Mouse (Mus musculus): ENCODE data around the gene Magi1. TPM values are rescaled to one million over a fixed set of nuclear protein-coding genes. Genes with fewer than 3 reads are reported as not detected.
A peak's percentile ranks its signal among the peaks of the same experiment; 100 is the strongest.

Gene Magi1
- total and polyA plus RNA-seq, 2 experiments: 4.9 to 17.7 TPM

GRCm38 (mm10) chr6:93968721-93969120 lies 315.0 kb downstream of the Magi1 start:
- Histone ChIP-seq H3K27me3 (ENCODE audit: control insufficient read depth, insufficient read depth, low read length) (no peaks in the 10 kb centered on the region), H3K4me1 (ENCODE audit: control insufficient read depth, insufficient read depth, low read length) (no peaks in the 10 kb centered on the region; the same call in 1 of the 2 replicates), H3K36me3 (ENCODE audit: control insufficient read depth, insufficient read depth, low read length) (no peaks in the 10 kb centered on the region), H3K4me3 (ENCODE audit: insufficient read depth, low read depth, low read length) (no peak overlapping the region), H3K27ac (replicated peaks; ENCODE audit: insufficient read depth, low read depth, low read length) (no peak overlapping the region), H3K79me2 (ENCODE audit: control insufficient read depth, insufficient read depth, low read length) (peaks cover 10% of the 10 kb centered on the region; the same call in 1 of the 2 replicates), H3K9ac (ENCODE audit: low read depth, low read length) (no peak overlapping the region)
- WGBS: 95% methylated on average over 2 of the region's 2 CpGs
- TF ChIP-seq POLR2A (IDR thresholded peaks at IDR 0.05; ENCODE audit: extremely low read depth, insufficient read depth, low read length): no peak
- TF ChIP-seq CTCF (IDR thresholded peaks at IDR 0.05; ENCODE audit: low read depth, low read length): no peak
- DNase-seq (ENCODE audit: extremely low read depth, low read depth, low spot score): no peak

- no peak overlapping the region for H3K27ac ChIP-seq (replicated peaks; ENCODE audit: insufficient read depth, low read depth, low read length)
- H3K4me3 ChIP-seq (ENCODE audit: insufficient read depth, low read depth, low read length): no peak overlapping the region
- TF ChIP-seq CTCF (IDR thresholded peaks at IDR 0.05; ENCODE audit: low read depth, low read length) (no peak), POLR2A (IDR thresholded peaks at IDR 0.05; ENCODE audit: extremely low read depth, insufficient read depth, low read length) (no peak)
- H3K79me2 ChIP-seq (ENCODE audit: control insufficient read depth, insufficient read depth, low read length): peaks cover 6% of the 10 kb centered on the region; the same call in 1 of the 2 replicates
- H3K9ac ChIP-seq (ENCODE audit: low read depth, low read length): no peak overlapping the region
- peak; percentile 54 for DNase-seq (ENCODE audit: extremely low read depth, low read depth, low spot score)
- no peaks in the 10 kb centered on the region for H3K27me3 ChIP-seq (ENCODE audit: control insufficient read depth, insufficient read depth, low read length)
- H3K36me3 ChIP-seq (ENCODE audit: control insufficient read depth, insufficient read depth, low read length): no peaks in the 10 kb centered on the region
- 63% methylated on average over 5 of the region's 5 CpGs for WGBS
- H3K4me1 ChIP-seq (ENCODE audit: control insufficient read depth, insufficient read depth, low read length): peaks cover 3% of the 10 kb centered on the region; the same call in 1 of the 2 replicates
Measured at GRCm38 (mm10) chr6:93962757-93963336, 320.9 kb downstream of the Magi1 start.

- Histone ChIP-seq H3K27me3 (ENCODE audit: control insufficient read depth, insufficient read depth, low read length) (no peaks in the 10 kb centered on the region), H3K9ac (ENCODE audit: low read depth, low read length) (no peak overlapping the region), H3K4me3 (ENCODE audit: insufficient read depth, low read depth, low read length) (no peak overlapping the region), H3K79me2 (ENCODE audit: control insufficient read depth, insufficient read depth, low read length) (peaks cover 2% of the 10 kb centered on the region; the same call in 1 of the 2 replicates), H3K27ac (replicated peaks; ENCODE audit: insufficient read depth, low read depth, low read length) (no peak overlapping the region), H3K4me1 (ENCODE audit: control insufficient read depth, insufficient read depth, low read length) (peaks cover 6% of the 10 kb centered on the region; the same call in 1 of the 2 replicates), H3K36me3 (ENCODE audit: control insufficient read depth, insufficient read depth, low read length) (no peaks in the 10 kb centered on the region)
- no peak for TF ChIP-seq CTCF (IDR thresholded peaks at IDR 0.05; ENCODE audit: low read depth, low read length)
- no peak for TF ChIP-seq POLR2A (IDR thresholded peaks at IDR 0.05; ENCODE audit: extremely low read depth, insufficient read depth, low read length)
- no peak for DNase-seq (ENCODE audit: extremely low read depth, low read depth, low spot score)
- WGBS: 83% methylated on average over 1 of the region's 1 CpGs
Measured at GRCm38 (mm10) chr6:93961782-93962181, 321.9 kb downstream of the Magi1 start.

- Histone ChIP-seq H3K4me1 (ENCODE audit: control insufficient read depth, insufficient read depth, low read length) (peaks cover 3% of the 10 kb centered on the region; the same call in 1 of the 2 replicates), H3K79me2 (ENCODE audit: control insufficient read depth, insufficient read depth, low read length) (peaks cover 10% of the 10 kb centered on the region; the same call in 1 of the 2 replicates), H3K4me3 (ENCODE audit: insufficient read depth, low read depth, low read length) (no peak overlapping the region), H3K36me3 (ENCODE audit: control insufficient read depth, insufficient read depth, low read length) (no peaks in the 10 kb centered on the region), H3K27ac (replicated peaks; ENCODE audit: insufficient read depth, low read depth, low read length) (no peak overlapping the region), H3K27me3 (ENCODE audit: control insufficient read depth, insufficient read depth, low read length) (no peaks in the 10 kb centered on the region), H3K9ac (ENCODE audit: low read depth, low read length) (no peak overlapping the region)
- WGBS: 51% methylated on average over 2 of the region's 2 CpGs
- peak; percentile 79 for DNase-seq (ENCODE audit: extremely low read depth, low read depth, low spot score)
- no peak for TF ChIP-seq POLR2A (IDR thresholded peaks at IDR 0.05; ENCODE audit: extremely low read depth, insufficient read depth, low read length)
- TF ChIP-seq CTCF (IDR thresholded peaks at IDR 0.05; ENCODE audit: low read depth, low read length): no peak
Measured at GRCm38 (mm10) chr6:93957172-93957571, 326.5 kb downstream of the Magi1 start.

- Histone ChIP-seq H3K27ac (replicated peaks; ENCODE audit: insufficient read depth, low read depth, low read length) (no peak overlapping the region), H3K4me3 (ENCODE audit: insufficient read depth, low read depth, low read length) (no peak overlapping the region), H3K79me2 (ENCODE audit: control insufficient read depth, insufficient read depth, low read length) (no peaks in the 10 kb centered on the region), H3K36me3 (ENCODE audit: control insufficient read depth, insufficient read depth, low read length) (no peaks in the 10 kb centered on the region; the same call in 1 of the 2 replicates), H3K4me1 (ENCODE audit: control insufficient read depth, insufficient read depth, low read length) (peaks cover 1% of the 10 kb centered on the region), H3K27me3 (ENCODE audit: control insufficient read depth, insufficient read depth, low read length) (no peaks in the 10 kb centered on the region), H3K9ac (ENCODE audit: low read depth, low read length) (no peak overlapping the region)
- WGBS: 88% methylated on average over 2 of the region's 2 CpGs
- no peak for DNase-seq (ENCODE audit: extremely low read depth, low read depth, low spot score)
- no peak for TF ChIP-seq POLR2A (IDR thresholded peaks at IDR 0.05; ENCODE audit: extremely low read depth, insufficient read depth, low read length)
- no peak for TF ChIP-seq CTCF (IDR thresholded peaks at IDR 0.05; ENCODE audit: low read depth, low read length)
Measured at GRCm38 (mm10) chr6:93946612-93947011, 337.1 kb downstream of the Magi1 start.

- WGBS: 37% methylated on average over 6 of the region's 6 CpGs
- Histone ChIP-seq H3K36me3 (ENCODE audit: control insufficient read depth, insufficient read depth, low read length) (no peaks in the 10 kb centered on the region), H3K27ac (replicated peaks; ENCODE audit: insufficient read depth, low read depth, low read length) (peak overlapping the region; percentile 52), H3K79me2 (ENCODE audit: control insufficient read depth, insufficient read depth, low read length) (peaks cover 27% of the 10 kb centered on the region), H3K9ac (ENCODE audit: low read depth, low read length) (no peak overlapping the region), H3K4me1 (ENCODE audit: control insufficient read depth, insufficient read depth, low read length) (peaks cover 14% of the 10 kb centered on the region), H3K4me3 (ENCODE audit: insufficient read depth, low read depth, low read length) (no peak overlapping the region), H3K27me3 (ENCODE audit: control insufficient read depth, insufficient read depth, low read length) (no peaks in the 10 kb centered on the region)
- DNase-seq (ENCODE audit: extremely low read depth, low read depth, low spot score): peak; percentile 91
- no peak for TF ChIP-seq CTCF (IDR thresholded peaks at IDR 0.05; ENCODE audit: low read depth, low read length)
- no peak for TF ChIP-seq POLR2A (IDR thresholded peaks at IDR 0.05; ENCODE audit: extremely low read depth, insufficient read depth, low read length)
Measured at GRCm38 (mm10) chr6:93936359-93936758, 347.4 kb downstream of the Magi1 start.
